Mouse (Mus musculus) embryo, embryonic 10 days (tissue): Measurements from ENCODE around the gene Trappc5.

Experiments used
- DNase-seq: peaks from one replicate; pipeline ENCODE4 v3.0.0-alpha.2; 2015; ENCODE audit warnings: low spot score

The Trappc5 gene

GRCm38 (mm10) chr8:3676993-3677579 is 987 bp downstream of the Trappc5 start:
- DNase-seq, result peak; percentile 38

- no peak for DNase-seq
Observed at GRCm38 (mm10) chr8:3678831-3679230, 2.7 kb downstream of the Trappc5 start.

GRCm38 (mm10) chr8:3679236-3679635 is 3.1 kb downstream of the Trappc5 start:
- no peak for DNase-seq

GRCm38 (mm10) chr8:3679656-3680055 is 3.6 kb downstream of the Trappc5 start:
- no peak for DNase-seq

GRCm38 (mm10) chr8:3682435-3682834 is 6.3 kb downstream of the Trappc5 start:
- DNase-seq, result no peak

- DNase-seq, result no peak
Observed at GRCm38 (mm10) chr8:3683408-3684176, 7.5 kb downstream of the Trappc5 start.

- DNase-seq, result no peak
Observed at GRCm38 (mm10) chr8:3684530-3684929, 8.4 kb downstream of the Trappc5 start.

GRCm38 (mm10) chr8:3685422-3685821 is 9.3 kb downstream of the Trappc5 start:
- no peak for DNase-seq

GRCm38 (mm10) chr8:3687537-3687936 is 11.4 kb downstream of the Trappc5 start:
- DNase-seq, result no peak

GRCm38 (mm10) chr8:3690774-3691173 is 14.7 kb downstream of the Trappc5 start:
- DNase-seq, result no peak

GRCm38 (mm10) chr8:3694121-3694520 is 18.0 kb downstream of the Trappc5 start, which contains the start of gene Fcer2a:
Gene Fcer2a (minus strand): TSS chr8:3694175.
- no peak for DNase-seq

- no peak for DNase-seq
Observed at GRCm38 (mm10) chr8:3701491-3701890, 25.4 kb downstream of the Trappc5 start.

- no peak for DNase-seq
Observed at GRCm38 (mm10) chr8:3705711-3706110, 29.6 kb downstream of the Trappc5 start.

GRCm38 (mm10) chr8:3707611-3708010 is 31.5 kb downstream of the Trappc5 start:
- no peak for DNase-seq

GRCm38 (mm10) chr8:3710312-3710711 is 34.2 kb downstream of the Trappc5 start:
- DNase-seq, result no peak

GRCm38 (mm10) chr8:3711646-3712045 is 35.5 kb downstream of the Trappc5 start:
- DNase-seq, result no peak

- no peak for DNase-seq
Observed at GRCm38 (mm10) chr8:3717321-3717954, 41.3 kb downstream of the Trappc5 start.

- DNase-seq, result peak; percentile 86
Observed at GRCm38 (mm10) chr8:3718559-3718958, 42.5 kb downstream of the Trappc5 start.

GRCm38 (mm10) chr8:3720551-3720950 is 44.5 kb downstream of the Trappc5 start, which contains the start of gene Clec4g:
Gene Clec4g (minus strand): TSS chr8:3720651.
- no peak for DNase-seq

GRCm38 (mm10) chr8:3721041-3721440 is 44.9 kb downstream of the Trappc5 start:
- no peak for DNase-seq
